27 mouse cellular contexts compared by ENCODE assay signal in the genomic region with DNA sequence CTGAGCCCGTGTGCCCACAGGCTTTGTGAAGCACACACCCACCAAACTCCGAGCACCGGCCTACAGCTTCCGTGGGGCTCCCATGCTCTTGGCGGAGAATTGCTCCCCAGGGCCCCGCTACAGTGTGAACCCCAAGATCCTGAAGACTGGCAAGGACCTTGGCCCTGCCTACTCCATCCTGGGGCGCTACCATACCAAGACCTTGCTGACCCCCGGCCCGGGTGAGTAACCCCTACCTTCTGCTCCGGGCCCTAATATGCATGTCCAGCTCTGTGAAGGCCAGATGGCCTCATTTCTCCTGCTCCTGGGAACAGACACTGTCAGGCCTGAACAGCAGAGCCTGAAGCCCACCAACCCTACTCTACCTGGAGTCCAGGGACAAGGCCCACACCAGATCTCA. TPM values are rescaled to one million over a fixed set of nuclear protein-coding genes. Genes with fewer than 3 reads are reported as not detected.
DNase-seq lines count a peak whose midpoint lies in the region; ATAC-seq and TF ChIP-seq lines count a peak whose summit lies in the region.
"Had no signal": no experiment of that assay in that cellular context is flagged by ENCODE, and none has a peak within 500 bp of the region (broad histone marks: within the 10 kb centered on the region; RNA-seq: fewer than 3 reads in every experiment).

No protein-coding gene starts in this region.

- peak; percentile 90 for DNase-seq in heart, adult 11 months
- no peak for DNase-seq in heart, postnatal 14 days
- DNase-seq in midbrain, embryonic 11.5 days (ENCODE audit: low spot score, missing footprints), result peak; percentile 65
- DNase-seq in midbrain, postnatal 0 days (ENCODE audit: low spot score), result no peak
- DNase-seq in stomach, postnatal 0 days (ENCODE audit: low spot score), result no peak
- DNase-seq: B cell, adult 2 months; cerebellum, adult 11-12 months; cerebellum, adult 2 months; cerebellum, adult 9-10 months; cerebellum, postnatal 25 days had no signal

- no peaks in the 10 kb centered on the region for H3K27me3 ChIP-seq in midbrain, embryonic 11.5 days (ENCODE audit: control insufficient read depth, insufficient read depth, low read length)
- H3K27me3 ChIP-seq in midbrain, postnatal 0 days (ENCODE audit: insufficient read depth, low read length), result no peaks in the 10 kb centered on the region
- no peaks in the 10 kb centered on the region; the same call in 1 of the 2 replicates for H3K27me3 ChIP-seq in stomach, embryonic 16.5 days (ENCODE audit: control insufficient read depth, insufficient read depth, low read length)
- no peaks in the 10 kb centered on the region for H3K27me3 ChIP-seq in stomach, postnatal 0 days (ENCODE audit: control insufficient read depth, insufficient read depth, low read length)
- H3K27me3 ChIP-seq: forebrain, embryonic 15.5 days; Patski had no signal

- TF ChIP-seq CTCF in midbrain, postnatal 0 days (IDR thresholded peaks at IDR 0.05), result no peak
- no peak for TF ChIP-seq CTCF in stomach, postnatal 0 days (IDR thresholded peaks at IDR 0.05; ENCODE audit: low read depth)

- H3K27ac ChIP-seq in midbrain, embryonic 11.5 days (ENCODE audit: low read depth, low read length), result no peak overlapping the region
- H3K27ac ChIP-seq in midbrain, postnatal 0 days (ENCODE audit: low read depth, low read length), result no peak overlapping the region
- no peak overlapping the region for H3K27ac ChIP-seq in stomach, embryonic 16.5 days (ENCODE audit: low read length)
- no peak overlapping the region for H3K27ac ChIP-seq in stomach, postnatal 0 days (replicated peaks)
- H3K27ac ChIP-seq: embryonic facial prominence, embryonic 10.5 days; embryonic facial prominence, embryonic 12.5 days; forebrain, embryonic 13.5 days; forebrain, embryonic 15.5 days had no signal

- intact Hi-C loops in heart, postnatal 14 days (cut with DNase I), result loop anchor here (5.0 to 10.0 kb wide), 3 partner anchors 34 to 516 kb away; a partner anchor contains a TSS

- H3K9me3 ChIP-seq in midbrain, embryonic 11.5 days (ENCODE audit: control insufficient read depth, low read length), result no peaks in the 10 kb centered on the region
- H3K9me3 ChIP-seq in midbrain, postnatal 0 days (ENCODE audit: low read length), result no peaks in the 10 kb centered on the region
- H3K9me3 ChIP-seq in stomach, embryonic 16.5 days (replicated peaks; ENCODE audit: control insufficient read depth, low read length), result no peaks in the 10 kb centered on the region
- H3K9me3 ChIP-seq in stomach, postnatal 0 days (ENCODE audit: control insufficient read depth, low read length), result no peaks in the 10 kb centered on the region
- H3K9me3 ChIP-seq: embryonic facial prominence, embryonic 10.5 days; embryonic facial prominence, embryonic 12.5 days; forebrain, embryonic 13.5 days; forebrain, embryonic 15.5 days; G1E had no signal

- no peak for TF ChIP-seq EP300 in stomach, postnatal 0 days (optimal IDR thresholded peaks at IDR 0.05)

- no peak overlapping the region for H3K4me2 ChIP-seq in midbrain, embryonic 11.5 days
- H3K4me2 ChIP-seq in midbrain, postnatal 0 days (ENCODE audit: low read depth, low read length, poor library complexity, severe bottlenecking), result no peak overlapping the region
- no peak overlapping the region for H3K4me2 ChIP-seq in stomach, embryonic 16.5 days (ENCODE audit: low read depth, low read length)
- H3K4me2 ChIP-seq in stomach, postnatal 0 days (replicated peaks; ENCODE audit: low read depth), result no peak overlapping the region
- H3K4me2 ChIP-seq: embryonic facial prominence, embryonic 12.5 days; forebrain, embryonic 13.5 days; forebrain, embryonic 15.5 days had no signal

- no peaks in the 10 kb centered on the region; the same call in 1 of the 2 replicates for H3K4me1 ChIP-seq in midbrain, embryonic 11.5 days (ENCODE audit: control insufficient read depth, insufficient read depth, low read length)
- no peaks in the 10 kb centered on the region for H3K4me1 ChIP-seq in midbrain, postnatal 0 days (ENCODE audit: insufficient read depth, low read length)
- H3K4me1 ChIP-seq in stomach, embryonic 16.5 days (ENCODE audit: control insufficient read depth, insufficient read depth, low read length), result no peaks in the 10 kb centered on the region
- H3K4me1 ChIP-seq in stomach, postnatal 0 days (replicated peaks; ENCODE audit: control insufficient read depth, insufficient read depth), result no peaks in the 10 kb centered on the region
- H3K4me1 ChIP-seq: embryonic facial prominence, embryonic 12.5 days had no signal

- no peak overlapping the region for H3K9ac ChIP-seq in midbrain, embryonic 11.5 days (ENCODE audit: low read length)
- H3K9ac ChIP-seq in midbrain, postnatal 0 days (replicated peaks; ENCODE audit: low read length, poor library complexity, severe bottlenecking), result no peak overlapping the region
- peak overlapping the region; percentile 0; the same call in 1 of the 2 replicates for H3K9ac ChIP-seq in stomach, embryonic 16.5 days (ENCODE audit: low read length)
- H3K9ac ChIP-seq in stomach, postnatal 0 days (ENCODE audit: low read length), result no peak overlapping the region
- H3K9ac ChIP-seq: embryonic facial prominence, embryonic 12.5 days; forebrain, embryonic 13.5 days; forebrain, embryonic 15.5 days had no signal

- peaks cover 4% of the 10 kb centered on the region; the same call in 1 of the 2 replicates for H3K36me3 ChIP-seq in midbrain, embryonic 11.5 days (ENCODE audit: control insufficient read depth, insufficient read depth, low read length)
- peaks cover 22% of the 10 kb centered on the region for H3K36me3 ChIP-seq in midbrain, postnatal 0 days (ENCODE audit: insufficient read depth, low read length)
- H3K36me3 ChIP-seq in stomach, embryonic 16.5 days (ENCODE audit: control insufficient read depth, insufficient read depth, low read length), result peaks cover 10% of the 10 kb centered on the region
- peaks cover 9% of the 10 kb centered on the region; the same call in 1 of the 2 replicates for H3K36me3 ChIP-seq in stomach, postnatal 0 days (ENCODE audit: control insufficient read depth, insufficient read depth, low read length)

- no peak overlapping the region for H3K4me3 ChIP-seq in midbrain, embryonic 11.5 days (ENCODE audit: low read depth, low read length)
- H3K4me3 ChIP-seq in midbrain, postnatal 0 days (ENCODE audit: low read depth, low read length), result no peak overlapping the region
- no peak overlapping the region for H3K4me3 ChIP-seq in stomach, embryonic 16.5 days (replicated peaks; ENCODE audit: low read length)
- no peak overlapping the region for H3K4me3 ChIP-seq in stomach, postnatal 0 days (ENCODE audit: low read depth, low read length)
- H3K4me3 ChIP-seq: embryonic facial prominence, embryonic 10.5 days; embryonic facial prominence, embryonic 12.5 days; forebrain, embryonic 13.5 days; forebrain, embryonic 15.5 days had no signal

- ATAC-seq in midbrain, embryonic 11.5 days (ENCODE audit: low FRiP score), result no peak
- no peak for ATAC-seq in midbrain, postnatal 0 days (ENCODE audit: low FRiP score)
- no peak for ATAC-seq in stomach, embryonic 16.5 days (ENCODE audit: insufficient read depth, low FRiP score)
- ATAC-seq in stomach, postnatal 0 days (ENCODE audit: low FRiP score, low TSS enrichment), result no peak
- ATAC-seq: activated CD4-positive, CD25-positive, alpha-beta regulatory T cell, adult 4 months; CD4-positive, CD25-positive, alpha-beta regulatory T cell, adult 4 months; forebrain, embryonic 13.5 days; forebrain, embryonic 15.5 days; Patski had no signal

- 93% methylated on average over 10 of the region's 10 CpGs for WGBS in midbrain, embryonic 11.5 days
- WGBS in midbrain, postnatal 0 days, result 90% methylated on average over 10 of the region's 10 CpGs
- WGBS in stomach, embryonic 16.5 days, result 85% methylated on average over 10 of the region's 10 CpGs
- 90% methylated on average over 10 of the region's 10 CpGs for WGBS in stomach, postnatal 0 days

RNA-seq across cellular contexts. Expression of a gene that starts 1.0 kb away (rescaled TPM):
- total RNA-seq in heart, postnatal 14 days (2021), result not detected
- polyA plus RNA-seq in midbrain, embryonic 11.5 days (2014; fragmentation: Nextera tagmentation; extraction: Ambion mirVana), result not detected in 2 replicates
- total RNA-seq in midbrain, postnatal 0 days (2014; rRNA removed), result not detected in 2 replicates
- polyA plus RNA-seq in midbrain, postnatal 0 days (2015; fragmentation: Nextera tagmentation; extraction: Ambion mirVana), result 0.17 and 0.22 TPM in 2 replicates
- 0.08 TPM in 1 of 2 replicates, not detected in the other for polyA plus RNA-seq in stomach, embryonic 16.5 days (2015; fragmentation: Nextera tagmentation; extraction: Ambion mirVana)
- not detected in 2 replicates for polyA plus RNA-seq in stomach, postnatal 0 days (2015; fragmentation: Nextera tagmentation; extraction: Ambion mirVana)
- total RNA-seq: adrenal gland, postnatal 14 days; CH12.LX had no signal
- polyA plus RNA-seq: activated CD4-positive, CD25-positive, alpha-beta regulatory T cell, adult 4 months; CD4-positive, CD25-positive, alpha-beta regulatory T cell, adult 4 months; embryonic facial prominence, embryonic 10.5 days; embryonic facial prominence, embryonic 12.5 days; embryonic facial prominence, embryonic 14.5 days; forebrain, embryonic 11.5 days; forebrain, embryonic 13.5 days; G1E had no signal

RNA-seq across cellular contexts. Expression of a gene that starts 3.2 kb away (rescaled TPM):
- total RNA-seq in heart, postnatal 14 days (2021), result 1 to 10 TPM; 6.2 to 8.4 TPM
- not detected in 2 replicates for polyA plus RNA-seq in midbrain, embryonic 11.5 days (2014; fragmentation: Nextera tagmentation; extraction: Ambion mirVana)
- total RNA-seq in midbrain, postnatal 0 days (2014; rRNA removed), result not detected in 2 replicates
- not detected in 2 replicates for polyA plus RNA-seq in midbrain, postnatal 0 days (2015; fragmentation: Nextera tagmentation; extraction: Ambion mirVana)
- polyA plus RNA-seq in stomach, embryonic 16.5 days (2015; fragmentation: Nextera tagmentation; extraction: Ambion mirVana), result not detected in 2 replicates
- not detected in 2 replicates for polyA plus RNA-seq in stomach, postnatal 0 days (2015; fragmentation: Nextera tagmentation; extraction: Ambion mirVana)
- total RNA-seq: adrenal gland, adult 18-20 months; adrenal gland, adult 8-10 months; adrenal gland, postnatal 14 days; adrenal gland, postnatal 36 days; CH12.LX; G1E had no signal
- polyA plus RNA-seq: activated CD4-positive, CD25-positive, alpha-beta regulatory T cell, adult 4 months; CD4-positive, CD25-positive, alpha-beta regulatory T cell, adult 4 months; cerebellum, adult 2 months; cortical plate, adult 2 months; embryonic facial prominence, embryonic 10.5 days; embryonic facial prominence, embryonic 12.5 days; forebrain, embryonic 11.5 days; forebrain, embryonic 13.5 days; forebrain, embryonic 15.5 days; G1E had no signal

RNA-seq across cellular contexts. Expression of a gene that starts 7.5 kb away (rescaled TPM):
- total RNA-seq in heart, postnatal 14 days (2021), result not detected
- not detected in 2 replicates for polyA plus RNA-seq in midbrain, embryonic 11.5 days (2014; fragmentation: Nextera tagmentation; extraction: Ambion mirVana)
- 0.27 and 2.5 TPM in 2 replicates for total RNA-seq in midbrain, postnatal 0 days (2014; rRNA removed)
- polyA plus RNA-seq in midbrain, postnatal 0 days (2015; fragmentation: Nextera tagmentation; extraction: Ambion mirVana), result 0.20 TPM in 1 of 2 replicates, not detected in the other
- not detected in 2 replicates for polyA plus RNA-seq in stomach, embryonic 16.5 days (2015; fragmentation: Nextera tagmentation; extraction: Ambion mirVana)
- not detected in 2 replicates for polyA plus RNA-seq in stomach, postnatal 0 days (2015; fragmentation: Nextera tagmentation; extraction: Ambion mirVana)
- total RNA-seq: CH12.LX had no signal
- polyA plus RNA-seq: activated CD4-positive, CD25-positive, alpha-beta regulatory T cell, adult 4 months; CD4-positive, CD25-positive, alpha-beta regulatory T cell, adult 4 months; embryonic facial prominence, embryonic 12.5 days; embryonic facial prominence, embryonic 14.5 days; forebrain, embryonic 11.5 days; forebrain, embryonic 13.5 days; forebrain, embryonic 15.5 days; Patski had no signal

RNA-seq across cellular contexts. Expression of a gene that starts 8.2 kb away (rescaled TPM):
- 10 to 100 TPM; 23.7 to 24.5 TPM for total RNA-seq in heart, postnatal 14 days (2021)
- 60.4 and 65.5 TPM in 2 replicates for polyA plus RNA-seq in midbrain, embryonic 11.5 days (2014; fragmentation: Nextera tagmentation; extraction: Ambion mirVana)
- total RNA-seq in midbrain, postnatal 0 days (2014; rRNA removed), result 81.2 and 127 TPM in 2 replicates
- polyA plus RNA-seq in midbrain, postnatal 0 days (2015; fragmentation: Nextera tagmentation; extraction: Ambion mirVana), result 91.8 and 98.1 TPM in 2 replicates
- 62.5 and 77.8 TPM in 2 replicates for polyA plus RNA-seq in stomach, embryonic 16.5 days (2015; fragmentation: Nextera tagmentation; extraction: Ambion mirVana)
- polyA plus RNA-seq in stomach, postnatal 0 days (2015; fragmentation: Nextera tagmentation; extraction: Ambion mirVana), result 49.0 and 49.1 TPM in 2 replicates

RNA-seq across cellular contexts. Expression of a gene that starts 8.8 kb away (rescaled TPM):
- 10 to 100 TPM; 11.3 to 12.5 TPM for total RNA-seq in heart, postnatal 14 days (2021)
- 23.9 and 25.3 TPM in 2 replicates for polyA plus RNA-seq in midbrain, embryonic 11.5 days (2014; fragmentation: Nextera tagmentation; extraction: Ambion mirVana)
- 19.1 and 26.0 TPM in 2 replicates for total RNA-seq in midbrain, postnatal 0 days (2014; rRNA removed)
- 49.9 and 53.9 TPM in 2 replicates for polyA plus RNA-seq in midbrain, postnatal 0 days (2015; fragmentation: Nextera tagmentation; extraction: Ambion mirVana)
- 43.5 and 46.6 TPM in 2 replicates for polyA plus RNA-seq in stomach, embryonic 16.5 days (2015; fragmentation: Nextera tagmentation; extraction: Ambion mirVana)
- 44.5 and 49.0 TPM in 2 replicates for polyA plus RNA-seq in stomach, postnatal 0 days (2015; fragmentation: Nextera tagmentation; extraction: Ambion mirVana)

Comparison
In these comparisons a context has a peak if more than half of its experiments do, and no peak if none do; other contexts are left out.
1. DNase-seq: peak in heart, adult 11 months (single experiment) and midbrain, embryonic 11.5 days (single experiment); none in heart, postnatal 14 days (0 of 2), midbrain, postnatal 0 days (single experiment) and stomach, postnatal 0 days (single experiment).